Mouse (Mus musculus) stomach, embryonic 14.5 days (tissue): Measurements from ENCODE around the gene Bhlhe23. TPM values are rescaled to one million over a fixed set of nuclear protein-coding genes. Genes with fewer than 3 reads are reported as not detected.
A peak's percentile ranks its signal among the peaks of the same experiment; 100 is the strongest.

Source experiments
- ATAC-seq: fragments of 200-750 bp; cut with Nextera tagmentation; 2 replicates; pipeline ENCODE4 v1.8.0; 2017; ENCODE audit warnings: low read depth, moderate TSS enrichment; ENCODE audit not compliant: insufficient number of reproducible peaks, insufficient read depth, low FRiP score
- H3K27ac ChIP-seq: fragments of 300-500 bp; sonication (generic); 2 replicates; pipeline ENCODE4 v1.5.1; 2014; ENCODE audit warnings: mild to moderate bottlenecking, low read length, moderate library complexity, mixed read lengths
- H3K27me3 ChIP-seq: fragments of 300-500 bp; sonication (generic); 2 replicates; pipeline ENCODE4 v1.6.1; 2014; ENCODE audit warnings: low read length, control low read depth, mixed read lengths; ENCODE audit not compliant: control insufficient read depth, insufficient read depth
- H3K36me3 ChIP-seq: fragments of 300-500 bp; sonication (generic); 2 replicates; pipeline ENCODE4 v1.6.1; 2014; ENCODE audit warnings: mild to moderate bottlenecking, control low read depth, low read length, moderate library complexity, mixed read lengths; ENCODE audit not compliant: control insufficient read depth, insufficient read depth
- H3K4me1 ChIP-seq: fragments of 300-500 bp; sonication (generic); 2 replicates; pipeline ENCODE4 v1.6.1; 2014; ENCODE audit warnings: low read length, control low read depth, mixed read lengths; ENCODE audit not compliant: control insufficient read depth, insufficient read depth
- H3K4me2 ChIP-seq: fragments of 300-500 bp; sonication (generic); replicated peaks from 2 replicates; pipeline ENCODE4 v1.6.1; 2014; ENCODE audit warnings: low read depth, low read length, control low read depth
- H3K4me3 ChIP-seq: fragments of 300-500 bp; sonication (generic); 2 replicates; pipeline ENCODE4 v1.5.1; 2014; ENCODE audit warnings: low read depth, low read length, control low read depth
- H3K9ac ChIP-seq: fragments of 300-500 bp; sonication (generic); replicated peaks from 2 replicates; pipeline ENCODE4 v1.6.1; 2014; ENCODE audit warnings: low read depth, mild to moderate bottlenecking, control low read depth, low read length, moderate library complexity, mixed read lengths
- H3K9me3 ChIP-seq: fragments of 300-500 bp; sonication (generic); 2 replicates; pipeline ENCODE4 v1.6.1; 2016; ENCODE audit warnings: low read depth, low read length, control low read depth; ENCODE audit not compliant: control insufficient read depth
- WGBS: fragments of 180-500 bp; shearing (Covaris S2); extraction: QIAGEN DNeasy Blood & Tissue Kit; methylation state at CpG from one replicate; pipeline ENCODE4 v1.1.7; 2014; 5-methylcytosine and 5-hydroxymethylcytosine counted together
- polyA plus RNA-seq: library from polyadenylated mRNA; unstranded; fragments of >200 nt; fragmentation: Nextera tagmentation; extraction: Ambion mirVana; gene quantifications from 2 replicates; pipeline ENCODE4 v1.2.1, GENCODE M21; 2014

The Bhlhe23 gene
- polyA plus RNA-seq, 1 experiment from 2014 or later = not detected

DNA sequence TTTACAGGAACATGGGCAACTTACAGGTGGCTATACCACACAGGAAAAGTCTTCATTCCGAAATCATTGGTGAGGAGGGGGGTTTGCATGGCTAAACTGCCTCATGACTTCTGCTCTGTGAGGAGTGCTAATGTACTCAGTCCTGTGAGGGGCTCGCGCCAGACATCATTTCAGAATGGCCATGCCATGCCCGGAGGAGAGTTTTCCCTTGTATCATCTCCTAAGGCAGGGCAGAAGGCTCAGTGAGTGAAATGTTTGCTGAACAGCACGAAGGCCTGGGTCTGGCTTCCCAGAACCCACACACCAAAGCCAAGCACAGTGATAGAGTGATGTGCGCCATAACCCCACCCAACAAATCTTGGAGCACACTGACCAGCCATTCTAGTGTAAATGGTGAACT is 33.9 kb downstream of the Bhlhe23 start:
- no peaks in the 10 kb centered on the region for H3K27me3 ChIP-seq
- H3K4me1 ChIP-seq = no peaks in the 10 kb centered on the region
- WGBS = 79% methylated on average over 6 of the region's 6 CpGs
- no peak overlapping the region for H3K9ac ChIP-seq
- ATAC-seq = no peak
- no peak overlapping the region for H3K4me3 ChIP-seq
- H3K4me2 ChIP-seq = no peak overlapping the region
- no peak overlapping the region for H3K27ac ChIP-seq
- H3K36me3 ChIP-seq = no peaks in the 10 kb centered on the region
- H3K9me3 ChIP-seq = no peaks in the 10 kb centered on the region

DNA sequence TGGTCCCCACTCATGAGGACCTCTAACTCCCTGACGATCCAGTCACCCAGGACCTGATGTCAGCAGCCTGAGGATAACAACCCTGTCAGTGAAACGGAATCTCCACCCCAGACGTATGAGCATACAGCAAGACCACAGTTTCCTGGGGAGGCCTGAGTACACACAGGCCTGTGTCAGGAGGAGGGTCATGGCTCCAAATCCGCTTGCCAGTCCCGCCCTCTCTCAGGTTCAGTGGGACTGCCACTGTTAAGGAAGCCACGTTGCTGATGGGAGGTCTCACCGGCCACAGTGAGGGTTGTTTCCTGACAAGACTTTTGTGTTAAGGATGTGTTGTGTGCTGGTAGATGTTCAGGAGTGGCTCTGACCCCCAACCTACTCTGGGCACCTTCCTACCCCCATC is 35.3 kb downstream of the Bhlhe23 start:
- no peak overlapping the region for H3K4me3 ChIP-seq
- no peaks in the 10 kb centered on the region for H3K4me1 ChIP-seq
- 69% methylated on average over 7 of the region's 7 CpGs for WGBS
- no peak overlapping the region for H3K4me2 ChIP-seq
- H3K27ac ChIP-seq = no peak overlapping the region
- no peak overlapping the region for H3K9ac ChIP-seq
- no peaks in the 10 kb centered on the region for H3K9me3 ChIP-seq
- no peak for ATAC-seq
- no peaks in the 10 kb centered on the region for H3K36me3 ChIP-seq
- H3K27me3 ChIP-seq = no peaks in the 10 kb centered on the region

DNA sequence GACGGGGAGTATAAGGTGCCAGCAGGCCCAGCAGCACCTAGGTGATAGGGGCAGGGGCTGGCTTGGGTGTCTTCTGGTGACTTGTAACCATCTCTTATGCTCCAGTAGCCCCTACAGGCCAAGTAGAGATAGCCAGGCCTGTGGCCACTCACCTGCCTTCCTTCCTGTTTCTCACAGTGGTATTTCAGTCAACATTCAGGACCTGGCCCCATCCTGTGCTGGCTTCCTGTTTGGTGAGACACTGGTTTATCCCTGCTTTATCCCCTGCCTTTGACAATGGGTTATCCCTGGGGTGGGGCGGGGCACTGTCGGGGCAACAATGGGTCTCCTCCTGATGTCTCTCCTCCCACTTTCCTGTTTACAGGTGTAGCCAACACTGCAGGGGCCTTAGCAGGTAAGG is 36.4 kb downstream of the Bhlhe23 start:
- Histone ChIP-seq H3K36me3 (no peaks in the 10 kb centered on the region), H3K9me3 (no peaks in the 10 kb centered on the region), H3K27me3 (no peaks in the 10 kb centered on the region), H3K27ac (no peak overlapping the region), H3K9ac (no peak overlapping the region), H3K4me2 (no peak overlapping the region), H3K4me1 (no peaks in the 10 kb centered on the region), H3K4me3 (no peak overlapping the region)
- ATAC-seq = no peak
- 41% methylated on average over 3 of the region's 3 CpGs for WGBS

DNA sequence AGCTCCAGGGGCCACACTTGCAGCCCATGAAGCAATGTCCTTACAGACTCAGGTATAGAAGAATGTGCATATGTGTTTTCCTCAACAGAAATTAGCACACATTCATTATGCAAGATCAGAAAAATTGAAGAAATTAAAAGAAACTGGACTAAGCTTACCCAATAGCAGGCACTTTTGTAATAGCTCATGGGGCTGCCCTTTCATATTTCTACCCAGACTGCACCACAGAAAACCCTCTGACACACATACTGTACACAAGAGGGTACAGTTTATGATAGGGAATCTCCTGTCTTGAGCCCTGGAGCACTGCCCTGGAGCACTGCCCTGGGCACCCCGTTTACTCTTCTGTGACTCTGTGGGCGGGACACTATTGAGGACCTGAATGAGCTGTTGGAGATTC is 38.7 kb downstream of the Bhlhe23 start:
- Histone ChIP-seq H3K4me2 (no peak overlapping the region), H3K27ac (no peak overlapping the region), H3K9ac (no peak overlapping the region), H3K9me3 (no peaks in the 10 kb centered on the region), H3K4me3 (no peak overlapping the region), H3K4me1 (no peaks in the 10 kb centered on the region), H3K36me3 (no peaks in the 10 kb centered on the region), H3K27me3 (no peaks in the 10 kb centered on the region)
- no peak for ATAC-seq
- 67% methylated on average over 2 of the region's 2 CpGs for WGBS

DNA sequence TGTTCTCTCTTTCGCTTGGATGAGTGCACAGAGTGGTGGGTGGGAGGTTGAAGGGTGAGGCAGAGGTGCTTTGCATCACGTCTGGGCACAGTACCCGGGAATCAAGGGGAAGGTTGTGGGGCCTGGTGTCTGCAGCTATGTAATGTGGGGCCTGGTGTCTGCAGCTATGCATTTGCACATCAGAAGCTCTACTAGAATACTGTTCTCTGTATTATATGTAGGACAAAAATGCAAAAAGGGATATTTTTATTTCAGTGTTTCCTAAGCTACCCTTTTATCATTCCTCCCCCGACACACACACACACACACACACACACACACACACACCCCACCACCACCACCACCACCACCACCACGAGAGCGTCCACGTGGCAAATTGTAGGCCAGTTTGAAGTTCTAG is 41.5 kb downstream of the Bhlhe23 start:
- no peak overlapping the region for H3K4me3 ChIP-seq
- H3K27ac ChIP-seq = no peak overlapping the region
- H3K36me3 ChIP-seq = no peaks in the 10 kb centered on the region
- H3K9ac ChIP-seq = no peak overlapping the region
- no peak for ATAC-seq
- WGBS = 72% methylated on average over 7 of the region's 7 CpGs
- no peaks in the 10 kb centered on the region for H3K9me3 ChIP-seq
- no peaks in the 10 kb centered on the region for H3K27me3 ChIP-seq
- 0 out of 2 replicates have a peak, but pooled peaks cover 3% of the 10 kb centered on the region for H3K4me1 ChIP-seq
- no peak overlapping the region for H3K4me2 ChIP-seq

DNA sequence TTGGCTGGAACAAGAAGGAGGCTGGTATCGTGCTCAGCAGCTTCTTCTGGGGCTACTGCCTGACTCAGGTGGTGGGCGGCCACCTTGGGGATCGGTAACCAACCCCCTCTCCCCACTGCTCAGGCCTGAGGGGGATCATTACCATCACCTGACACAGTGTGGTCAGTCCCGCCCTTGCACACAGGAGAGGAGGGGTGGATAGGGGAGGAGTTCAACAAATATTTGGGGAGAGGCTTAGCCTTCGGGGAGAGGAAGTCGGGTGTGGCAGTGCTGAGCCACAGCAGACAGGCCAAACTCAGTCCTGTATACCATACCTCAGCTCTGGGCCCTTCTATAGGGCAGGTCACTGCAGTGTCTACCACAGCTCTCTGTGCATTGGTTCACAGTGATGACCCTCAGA is 44.7 kb downstream of the Bhlhe23 start:
- WGBS = 48% methylated on average over 6 of the region's 6 CpGs
- Histone ChIP-seq H3K27me3 (no peaks in the 10 kb centered on the region), H3K27ac (no peak overlapping the region), H3K9ac (no peak overlapping the region), H3K36me3 (no peaks in the 10 kb centered on the region), H3K9me3 (no peaks in the 10 kb centered on the region), H3K4me1 (0 out of 2 replicates have a peak, but pooled peaks cover 3% of the 10 kb centered on the region), H3K4me3 (no peak overlapping the region), H3K4me2 (no peak overlapping the region; the same call in 1 of the 2 replicates)
- peak; percentile 70 for ATAC-seq

GRCm38 (mm10) chr2:180731036-180731435 is 45.7 kb downstream of the Bhlhe23 start:
- H3K9me3 ChIP-seq = no peaks in the 10 kb centered on the region
- WGBS = 64% methylated on average over 3 of the region's 3 CpGs
- 0 out of 2 replicates have a peak, but pooled peaks cover 3% of the 10 kb centered on the region for H3K4me1 ChIP-seq
- H3K4me3 ChIP-seq = no peak overlapping the region
- ATAC-seq = no peak
- no peaks in the 10 kb centered on the region for H3K27me3 ChIP-seq
- H3K4me2 ChIP-seq = no peak overlapping the region
- no peak overlapping the region for H3K27ac ChIP-seq
- no peaks in the 10 kb centered on the region for H3K36me3 ChIP-seq
- H3K9ac ChIP-seq = no peak overlapping the region

DNA sequence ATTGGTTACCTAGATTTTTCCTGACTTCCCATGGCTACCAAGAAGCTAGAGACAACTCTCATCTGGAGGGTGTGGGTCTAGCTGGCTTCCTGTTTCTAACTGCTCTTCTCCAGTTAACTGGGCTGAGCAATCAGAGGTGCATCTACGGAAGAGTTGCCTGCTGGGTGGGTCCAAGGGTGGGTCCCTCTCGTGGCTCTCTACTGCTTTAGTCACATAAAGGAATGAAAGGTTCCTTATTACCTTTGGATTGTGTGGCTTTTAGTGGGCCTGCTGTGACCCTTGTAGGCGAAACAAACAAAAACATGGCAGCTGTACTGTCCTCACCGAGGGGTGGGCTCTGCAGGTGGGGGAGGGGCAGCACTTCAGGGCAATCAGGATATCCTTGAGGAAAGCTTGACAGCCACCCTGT is 49.1 kb downstream of the Bhlhe23 start:
- Histone ChIP-seq H3K27ac (no peak overlapping the region), H3K4me3 (no peak overlapping the region), H3K4me1 (peaks cover 8% of the 10 kb centered on the region; the same call in 1 of the 2 replicates), H3K36me3 (peaks cover 7% of the 10 kb centered on the region; the same call in 1 of the 2 replicates), H3K9me3 (no peaks in the 10 kb centered on the region), H3K9ac (no peak overlapping the region), H3K4me2 (no peak overlapping the region), H3K27me3 (no peaks in the 10 kb centered on the region)
- no peak for ATAC-seq
- WGBS = 59% methylated on average over 4 of the region's 4 CpGs

- no peaks in the 10 kb centered on the region for H3K27me3 ChIP-seq
- H3K27ac ChIP-seq = no peak overlapping the region
- peaks cover 8% of the 10 kb centered on the region; the same call in 1 of the 2 replicates for H3K4me1 ChIP-seq
- peaks cover 14% of the 10 kb centered on the region for H3K36me3 ChIP-seq
- no peak overlapping the region for H3K4me2 ChIP-seq
- no peaks in the 10 kb centered on the region for H3K9me3 ChIP-seq
- H3K4me3 ChIP-seq = no peak overlapping the region
- no peak for ATAC-seq
- H3K9ac ChIP-seq = no peak overlapping the region
- WGBS = 56% methylated on average over 6 of the region's 6 CpGs
These were observed 49.9 kb downstream of the Bhlhe23 start for GRCm38 (mm10) chr2:180726658-180727442.
